Mouse (Mus musculus): Measurements from ENCODE around the gene Rrp7a.
A peak's percentile ranks its signal among the peaks of the same experiment; 100 is the strongest.

Gene Rrp7a

GRCm38 (mm10) chr15:83122566-83123145, at the start of gene Rrp7a:
Gene Rrp7a, minus strand, starts transcription at chr15:83122801.
- DNase-seq, result peak; percentile 90

- DNase-seq, result peak; percentile 98
Measured at GRCm38 (mm10) chr15:83171712-83172481, 49.3 kb upstream of the Rrp7a start.

GRCm38 (mm10) chr15:83170956-83171659, 48.5 kb upstream of the Rrp7a start:
- no peak for DNase-seq

- peak; percentile 92 for DNase-seq
Measured at GRCm38 (mm10) chr15:83169772-83170722, 47.4 kb upstream of the Rrp7a start.

GRCm38 (mm10) chr15:83168875-83169771, 46.5 kb upstream of the Rrp7a start:
- peak; percentile 39 for DNase-seq

GRCm38 (mm10) chr15:83168311-83168710, 45.7 kb upstream of the Rrp7a start:
- DNase-seq, result no peak

GRCm38 (mm10) chr15:83167550-83168065, 45.0 kb upstream of the Rrp7a start:
- no peak for DNase-seq

- DNase-seq, result no peak
Measured at GRCm38 (mm10) chr15:83167126-83167525, 44.5 kb upstream of the Rrp7a start.

GRCm38 (mm10) chr15:83166642-83167041, 44.0 kb upstream of the Rrp7a start:
- no peak for DNase-seq

GRCm38 (mm10) chr15:83165526-83166315, 43.1 kb upstream of the Rrp7a start:
- DNase-seq, result no peak

GRCm38 (mm10) chr15:83164971-83165471, 42.4 kb upstream of the Rrp7a start:
- DNase-seq, result peak; percentile 68

GRCm38 (mm10) chr15:83162818-83163485, 40.4 kb upstream of the Rrp7a start:
- DNase-seq, result peak; percentile 44

GRCm38 (mm10) chr15:83162001-83162400, 39.4 kb upstream of the Rrp7a start:
- DNase-seq, result no peak

GRCm38 (mm10) chr15:83161062-83161748, 38.6 kb upstream of the Rrp7a start:
- no peak for DNase-seq

GRCm38 (mm10) chr15:83160561-83160960, 38.0 kb upstream of the Rrp7a start:
- DNase-seq, result no peak

- no peak for DNase-seq
Measured at GRCm38 (mm10) chr15:83159823-83160222, 37.2 kb upstream of the Rrp7a start.

- DNase-seq, result no peak
Measured at GRCm38 (mm10) chr15:83158587-83159160, 36.1 kb upstream of the Rrp7a start.

GRCm38 (mm10) chr15:83157667-83158064, 35.1 kb upstream of the Rrp7a start:
- DNase-seq, result no peak

Measured in liver (tissue).